Mouse (Mus musculus): ENCODE measurements around the gene Mmaa.

Mmaa gene

GRCm38 (mm10) chr8:79288681-79289080 lies 6.1 kb downstream of the Mmaa start:
- no peak for DNase-seq (ENCODE audit: low read depth, low spot score)

- no peak for DNase-seq (ENCODE audit: low read depth, low spot score)
Observed at GRCm38 (mm10) chr8:79288250-79288649, 6.5 kb downstream of the Mmaa start.

- no peak for DNase-seq (ENCODE audit: low read depth, low spot score)
Observed at GRCm38 (mm10) chr8:79286424-79286823, 8.3 kb downstream of the Mmaa start.

GRCm38 (mm10) chr8:79284626-79285025 lies 10.1 kb downstream of the Mmaa start:
- DNase-seq (ENCODE audit: low read depth, low spot score): no peak

- DNase-seq (ENCODE audit: low read depth, low spot score): no peak
Observed at GRCm38 (mm10) chr8:79281376-79281890, 13.3 kb downstream of the Mmaa start.

- DNase-seq (ENCODE audit: low read depth, low spot score): no peak
Observed at GRCm38 (mm10) chr8:79277264-79277870, 17.4 kb downstream of the Mmaa start.

GRCm38 (mm10) chr8:79274940-79275339 lies 19.8 kb downstream of the Mmaa start:
- no peak for DNase-seq (ENCODE audit: low read depth, low spot score)

- DNase-seq (ENCODE audit: low read depth, low spot score): no peak
Observed at GRCm38 (mm10) chr8:79273776-79274175, 21.0 kb downstream of the Mmaa start.

GRCm38 (mm10) chr8:79272676-79273075 lies 22.1 kb downstream of the Mmaa start:
- DNase-seq (ENCODE audit: low read depth, low spot score): peak; percentile 22

GRCm38 (mm10) chr8:79268921-79269320 lies 25.8 kb downstream of the Mmaa start:
- no peak for DNase-seq (ENCODE audit: low read depth, low spot score)

GRCm38 (mm10) chr8:79261920-79262319 lies 32.8 kb downstream of the Mmaa start:
- no peak for DNase-seq (ENCODE audit: low read depth, low spot score)

GRCm38 (mm10) chr8:79256076-79256705 lies 38.5 kb downstream of the Mmaa start:
- no peak for DNase-seq (ENCODE audit: low read depth, low spot score)

GRCm38 (mm10) chr8:79253742-79254141 lies 41.0 kb downstream of the Mmaa start:
- no peak for DNase-seq (ENCODE audit: low read depth, low spot score)

GRCm38 (mm10) chr8:79248470-79248869 lies 46.3 kb downstream of the Mmaa start, which contains the start of gene 1700011L22Rik:
Gene 1700011L22Rik (minus strand): TSS chr8:79248570.
- no peak for DNase-seq (ENCODE audit: low read depth, low spot score)

- no peak for DNase-seq (ENCODE audit: low read depth, low spot score)
Observed at GRCm38 (mm10) chr8:79243422-79243821, 51.3 kb downstream of the Mmaa start.

- no peak for DNase-seq (ENCODE audit: low read depth, low spot score)
Observed at GRCm38 (mm10) chr8:79239996-79240395, 54.7 kb downstream of the Mmaa start.

GRCm38 (mm10) chr8:79239320-79239719 lies 55.4 kb downstream of the Mmaa start:
- no peak for DNase-seq (ENCODE audit: low read depth, low spot score)

GRCm38 (mm10) chr8:79229266-79229888 lies 65.4 kb downstream of the Mmaa start:
- no peak for DNase-seq (ENCODE audit: low read depth, low spot score)

GRCm38 (mm10) chr8:79227916-79228315 lies 66.8 kb downstream of the Mmaa start:
- DNase-seq (ENCODE audit: low read depth, low spot score): no peak

- peak; percentile 71 for DNase-seq (ENCODE audit: low read depth, low spot score)
Observed at GRCm38 (mm10) chr8:79227194-79227593, 67.5 kb downstream of the Mmaa start.

- no peak for DNase-seq (ENCODE audit: low read depth, low spot score)
Observed at GRCm38 (mm10) chr8:79226046-79226445, 68.7 kb downstream of the Mmaa start.

GRCm38 (mm10) chr8:79225586-79225985 lies 69.2 kb downstream of the Mmaa start:
- no peak for DNase-seq (ENCODE audit: low read depth, low spot score)

- DNase-seq (ENCODE audit: low read depth, low spot score): peak; percentile 86
Observed at GRCm38 (mm10) chr8:79224363-79224762, 70.4 kb downstream of the Mmaa start.

Data from R1 (cell line).